Mouse (Mus musculus) lung, embryonic 15.5 days (tissue): ENCODE measurements around the gene Ebf1. TPM values are rescaled to one million over a fixed set of nuclear protein-coding genes. Genes with fewer than 3 reads are reported as not detected.
A peak's percentile ranks its signal among the peaks of the same experiment; 100 is the strongest.

Experiments
- ATAC-seq: fragments of 200-750 bp; cut with Nextera tagmentation; 2 replicates; pipeline ENCODE4 v1.8.0; 2017; ENCODE audit warnings: moderate number of reproducible peaks, borderline replicate concordance; ENCODE audit not compliant: low FRiP score, low TSS enrichment; ENCODE audit errors: extremely low read depth
- H3K27ac ChIP-seq: fragments of 300-500 bp; sonication (generic); 2 replicates; pipeline ENCODE4 v1.5.1; 2015; ENCODE audit warnings: moderate library complexity, mild to moderate bottlenecking, inconsistent platforms
- H3K27me3 ChIP-seq: fragments of 300-500 bp; sonication (generic); 2 replicates; pipeline ENCODE4 v1.6.1; 2015; ENCODE audit warnings: inconsistent platforms
- H3K36me3 ChIP-seq: fragments of 300-500 bp; sonication (generic); 2 replicates; pipeline ENCODE4 v1.6.1; 2015; ENCODE audit warnings: inconsistent platforms
- H3K4me1 ChIP-seq: fragments of 300-500 bp; sonication (generic); 2 replicates; pipeline ENCODE4 v1.6.1; 2015; ENCODE audit warnings: inconsistent platforms
- H3K4me2 ChIP-seq: fragments of 300-500 bp; sonication (generic); 2 replicates; pipeline ENCODE4 v1.6.1; 2015; ENCODE audit warnings: inconsistent platforms, mild to moderate bottlenecking, moderate library complexity
- H3K4me3 ChIP-seq: fragments of 300-500 bp; sonication (generic); 2 replicates; pipeline ENCODE4 v1.5.1; 2015; ENCODE audit warnings: mild to moderate bottlenecking, inconsistent platforms
- H3K9ac ChIP-seq: fragments of 300-500 bp; sonication (generic); 2 replicates; pipeline ENCODE4 v1.6.1; 2015; ENCODE audit warnings: inconsistent platforms
- H3K9me3 ChIP-seq: fragments of 300-500 bp; sonication (generic); 2 replicates; pipeline ENCODE4 v1.6.1; 2016; ENCODE audit warnings: inconsistent platforms
- WGBS: fragments of 180-500 bp; shearing (Covaris S2); methylation state at CpG from one replicate; pipeline ENCODE4 v1.1.7; 2015; 5-methylcytosine and 5-hydroxymethylcytosine counted together
- polyA plus RNA-seq: library from polyadenylated mRNA; unstranded; fragments of >200 nt; fragmentation: Nextera tagmentation; extraction: Ambion mirVana; gene quantifications from 2 replicates; pipeline ENCODE4 v1.2.1, GENCODE M21; 2015

Gene Ebf1
- polyA plus RNA-seq, 1 experiment from 2014 or later: 12.4 TPM

GRCm38 (mm10) chr11:44700181-44700580 lies 83.1 kb downstream of the Ebf1 start:
- no peaks in the 10 kb centered on the region for H3K9me3 ChIP-seq
- H3K27ac ChIP-seq: no peak overlapping the region
- H3K27me3 ChIP-seq: no peaks in the 10 kb centered on the region
- H3K4me3 ChIP-seq: no peak overlapping the region
- WGBS: 60% methylated on average over 4 of the region's 4 CpGs
- H3K4me1 ChIP-seq: peaks cover 17% of the 10 kb centered on the region
- no peak overlapping the region for H3K9ac ChIP-seq
- no peak for ATAC-seq
- H3K4me2 ChIP-seq: no peak overlapping the region
- no peaks in the 10 kb centered on the region for H3K36me3 ChIP-seq

DNA sequence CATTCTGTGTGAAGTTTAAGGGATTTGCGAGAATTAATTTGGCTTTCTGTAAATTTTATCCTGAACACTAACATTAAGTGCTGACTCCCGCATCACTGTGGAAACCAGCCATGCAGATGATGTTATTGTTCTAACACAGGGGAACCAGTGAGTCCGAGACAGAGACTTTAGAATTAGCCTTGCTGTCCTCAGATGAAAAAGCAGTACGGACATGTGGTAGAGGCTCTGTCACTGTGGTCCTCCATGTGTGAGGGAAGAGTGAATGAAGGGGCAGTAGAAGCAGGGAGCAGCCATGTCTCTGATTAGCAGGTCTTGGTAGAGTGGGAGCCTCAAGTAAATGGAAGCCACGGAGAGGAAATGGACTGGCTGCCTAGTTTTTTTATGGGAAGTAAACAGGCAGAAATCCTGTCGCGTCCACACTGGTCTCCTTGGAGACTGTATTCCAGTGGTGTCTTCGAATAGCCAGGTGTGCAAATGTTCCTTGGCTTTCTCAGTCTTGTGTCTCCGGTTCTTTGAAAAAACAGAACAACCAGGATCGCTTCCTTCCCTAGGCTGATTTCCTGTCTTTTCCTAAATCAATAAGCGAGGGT lies 84.2 kb downstream of the Ebf1 start:
- 55% methylated on average over 11 of the region's 11 CpGs for WGBS
- no peaks in the 10 kb centered on the region for H3K27me3 ChIP-seq
- H3K4me2 ChIP-seq: no peak overlapping the region
- H3K9ac ChIP-seq: no peak overlapping the region
- H3K4me1 ChIP-seq: peaks cover 17% of the 10 kb centered on the region
- H3K36me3 ChIP-seq: no peaks in the 10 kb centered on the region
- no peak for ATAC-seq
- H3K27ac ChIP-seq: no peak overlapping the region
- H3K9me3 ChIP-seq: no peaks in the 10 kb centered on the region
- H3K4me3 ChIP-seq: no peak overlapping the region

- no peak overlapping the region for H3K9ac ChIP-seq
- H3K27ac ChIP-seq: no peak overlapping the region
- ATAC-seq: no peak
- H3K4me3 ChIP-seq: no peak overlapping the region
- H3K9me3 ChIP-seq: no peaks in the 10 kb centered on the region
- no peaks in the 10 kb centered on the region for H3K27me3 ChIP-seq
- peaks cover 13% of the 10 kb centered on the region; the same call in 1 of the 2 replicates for H3K4me1 ChIP-seq
- WGBS: 37% methylated on average over 1 of the region's 1 CpGs
- H3K4me2 ChIP-seq: no peak overlapping the region
- no peaks in the 10 kb centered on the region for H3K36me3 ChIP-seq
Measured at GRCm38 (mm10) chr11:44701864-44702263, 84.7 kb downstream of the Ebf1 start.

DNA sequence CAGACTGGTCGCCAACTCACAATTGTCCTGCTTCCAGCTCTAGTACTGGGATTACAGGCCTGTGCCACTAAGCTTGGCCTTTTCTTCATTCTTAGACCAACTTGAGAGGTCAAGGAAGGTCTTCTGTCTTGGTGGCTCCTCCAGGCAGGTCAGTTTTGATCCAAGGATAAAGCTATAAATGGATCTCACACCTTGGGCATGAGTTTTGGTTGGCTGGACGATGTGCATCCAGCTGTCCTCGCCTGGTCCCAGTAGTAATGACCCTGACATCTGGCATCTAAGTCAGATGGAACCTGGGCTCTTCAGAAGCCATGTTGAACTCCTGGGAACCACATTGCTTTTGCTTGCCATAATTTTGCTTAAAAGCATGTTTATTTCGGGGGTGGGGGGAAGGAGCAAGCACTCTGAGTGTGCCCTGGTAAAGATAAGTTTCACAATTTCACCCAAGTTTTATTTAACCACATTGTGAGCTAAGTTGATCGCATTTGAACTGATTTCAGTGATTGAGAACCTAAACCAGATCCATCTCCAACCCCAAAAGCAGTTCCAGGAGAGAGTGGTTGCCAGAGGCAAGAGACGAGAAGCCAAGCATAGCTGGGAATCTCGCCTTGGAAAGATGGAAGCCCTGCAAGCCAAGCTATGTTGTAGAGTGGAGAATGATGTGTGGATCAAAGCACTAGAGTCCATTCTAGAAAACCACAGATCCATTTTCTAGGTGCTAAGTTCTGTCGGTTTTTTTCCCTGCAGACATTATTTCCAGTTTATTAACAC lies 85.8 kb downstream of the Ebf1 start:
- no peak overlapping the region for H3K27ac ChIP-seq
- 85% methylated on average over 8 of the region's 8 CpGs for WGBS
- peaks cover 13% of the 10 kb centered on the region for H3K4me1 ChIP-seq
- no peak for ATAC-seq
- H3K36me3 ChIP-seq: no peaks in the 10 kb centered on the region
- no peaks in the 10 kb centered on the region for H3K27me3 ChIP-seq
- H3K9me3 ChIP-seq: no peaks in the 10 kb centered on the region
- H3K4me3 ChIP-seq: no peak overlapping the region
- H3K9ac ChIP-seq: no peak overlapping the region
- H3K4me2 ChIP-seq: no peak overlapping the region

- no peak overlapping the region for H3K4me2 ChIP-seq
- H3K4me3 ChIP-seq: no peak overlapping the region
- ATAC-seq: no peak
- H3K36me3 ChIP-seq: no peaks in the 10 kb centered on the region
- peaks cover 17% of the 10 kb centered on the region for H3K4me1 ChIP-seq
- 90% methylated on average over 5 of the region's 5 CpGs for WGBS
- no peak overlapping the region for H3K27ac ChIP-seq
- H3K27me3 ChIP-seq: no peaks in the 10 kb centered on the region
- H3K9ac ChIP-seq: no peak overlapping the region
- no peaks in the 10 kb centered on the region for H3K9me3 ChIP-seq
Measured at GRCm38 (mm10) chr11:44703951-44704350, 86.8 kb downstream of the Ebf1 start.

DNA sequence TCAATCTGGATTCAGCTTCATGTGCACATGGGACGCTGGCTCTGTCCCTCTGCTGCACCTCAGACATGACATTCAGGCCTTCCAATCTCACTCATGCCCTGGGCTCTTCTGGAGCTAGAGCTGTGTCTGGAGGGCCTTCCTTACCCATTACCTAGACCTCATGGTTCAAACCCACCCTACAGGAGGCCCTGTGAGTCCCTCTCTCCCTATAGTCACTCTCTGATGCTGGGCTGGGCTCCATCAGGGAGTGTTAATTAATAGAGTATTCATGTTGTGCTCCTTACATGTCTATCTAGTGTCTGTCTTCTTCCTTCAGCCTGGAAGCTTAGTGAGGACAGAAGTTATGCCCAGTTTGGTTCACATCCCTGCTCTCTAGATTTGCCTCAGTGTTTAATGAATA lies 88.7 kb downstream of the Ebf1 start:
- Histone ChIP-seq H3K4me2 (no peak overlapping the region), H3K4me3 (no peak overlapping the region), H3K9me3 (no peaks in the 10 kb centered on the region), H3K9ac (no peak overlapping the region), H3K4me1 (peaks cover 17% of the 10 kb centered on the region), H3K36me3 (no peaks in the 10 kb centered on the region), H3K27me3 (no peaks in the 10 kb centered on the region), H3K27ac (no peak overlapping the region)
- no peak for ATAC-seq
- WGBS: 96% methylated on average over 1 of the region's 1 CpGs

GRCm38 (mm10) chr11:44706386-44706785 lies 89.3 kb downstream of the Ebf1 start:
- Histone ChIP-seq H3K4me2 (no peak overlapping the region), H3K27ac (no peak overlapping the region)

GRCm38 (mm10) chr11:44707381-44708289 lies 90.5 kb downstream of the Ebf1 start:
- H3K27me3 ChIP-seq: no peaks in the 10 kb centered on the region
- no peak overlapping the region for H3K9ac ChIP-seq
- H3K4me2 ChIP-seq: peak overlapping the region; percentile 19; the same call in 1 of the 2 replicates
- H3K4me1 ChIP-seq: peaks cover 10% of the 10 kb centered on the region
- no peak for ATAC-seq
- H3K36me3 ChIP-seq: no peaks in the 10 kb centered on the region
- H3K27ac ChIP-seq: no peak overlapping the region
- H3K9me3 ChIP-seq: no peaks in the 10 kb centered on the region
- 16% methylated on average over 13 of the region's 13 CpGs for WGBS
- H3K4me3 ChIP-seq: no peak overlapping the region

More at GRCm38 (mm10) chr11:44706386-44706785, 89.3 kb downstream of the Ebf1 start:
- Histone ChIP-seq H3K4me3 (no peak overlapping the region), H3K36me3 (no peaks in the 10 kb centered on the region), H3K9me3 (no peaks in the 10 kb centered on the region), H3K9ac (no peak overlapping the region), H3K27me3 (no peaks in the 10 kb centered on the region), H3K4me1 (peaks cover 13% of the 10 kb centered on the region)
- no peak for ATAC-seq
- 54% methylated on average over 2 of the region's 2 CpGs for WGBS

- no peak overlapping the region for H3K4me3 ChIP-seq
- no peaks in the 10 kb centered on the region for H3K27me3 ChIP-seq
- no peak overlapping the region for H3K4me2 ChIP-seq
- H3K27ac ChIP-seq: no peak overlapping the region
- H3K9me3 ChIP-seq: no peaks in the 10 kb centered on the region
- no peaks in the 10 kb centered on the region for H3K36me3 ChIP-seq
- 52% methylated on average over 6 of the region's 6 CpGs for WGBS
- H3K4me1 ChIP-seq: peaks cover 10% of the 10 kb centered on the region
- H3K9ac ChIP-seq: no peak overlapping the region
- no peak for ATAC-seq
Measured at GRCm38 (mm10) chr11:44708290-44708685, 91.2 kb downstream of the Ebf1 start.

GRCm38 (mm10) chr11:44709073-44709618 lies 92.0 kb downstream of the Ebf1 start:
- Histone ChIP-seq H3K4me2 (no peak overlapping the region), H3K9ac (no peak overlapping the region), H3K9me3 (no peaks in the 10 kb centered on the region), H3K27me3 (no peaks in the 10 kb centered on the region), H3K4me3 (no peak overlapping the region), H3K4me1 (peaks cover 10% of the 10 kb centered on the region), H3K27ac (no peak overlapping the region), H3K36me3 (no peaks in the 10 kb centered on the region)
- ATAC-seq: no peak

- H3K9me3 ChIP-seq: no peaks in the 10 kb centered on the region
- H3K4me2 ChIP-seq: no peak overlapping the region
- no peak for ATAC-seq
- no peaks in the 10 kb centered on the region for H3K27me3 ChIP-seq
- H3K36me3 ChIP-seq: no peaks in the 10 kb centered on the region
- H3K27ac ChIP-seq: no peak overlapping the region
- H3K4me3 ChIP-seq: no peak overlapping the region
- H3K4me1 ChIP-seq: peaks cover 10% of the 10 kb centered on the region
- no peak overlapping the region for H3K9ac ChIP-seq
- 65% methylated on average over 6 of the region's 6 CpGs for WGBS
Measured at GRCm38 (mm10) chr11:44709869-44710460, 92.8 kb downstream of the Ebf1 start.
